Mouse (Mus musculus) layer of hippocampus, postnatal 25 days (tissue): Measurements from ENCODE around the gene Myod1. TPM values are rescaled to one million over a fixed set of nuclear protein-coding genes. Genes with fewer than 3 reads are reported as not detected.

ENCODE experiments used
- DNase-seq, 2 experiments: peaks; one replicate each; pipeline ENCODE4 v3.0.0; 2022; ENCODE audit warnings: mixed read lengths in 2 of 2, low spot score in 1 of 2; ENCODE audit errors: extremely low spot score in 1 of 2
- total RNA-seq, 2 experiments: library from RNA; stranded (reverse); gene quantifications; 2 replicates each; pipeline ENCODE4 v1.2.3; 2021

Myod1 gene
- total RNA-seq, 2 experiments from 2014 or later = not detected

- no peak for DNase-seq
Measured at GRCm38 (mm10) chr7:46390226-46390625, 14.0 kb downstream of the Myod1 start.

- no peak for DNase-seq
Measured at GRCm38 (mm10) chr7:46391701-46392100, 15.4 kb downstream of the Myod1 start.

GRCm38 (mm10) chr7:46393116-46393515, 16.8 kb downstream of the Myod1 start:
- DNase-seq = peak; percentile 82 to 91

GRCm38 (mm10) chr7:46393718-46394511, 17.6 kb downstream of the Myod1 start:
- DNase-seq = no peak

- no peak for DNase-seq
Measured at GRCm38 (mm10) chr7:46394933-46395332, 18.7 kb downstream of the Myod1 start.

GRCm38 (mm10) chr7:46395571-46395970, 19.3 kb downstream of the Myod1 start:
- no peak for DNase-seq

- DNase-seq = peak; percentile 58 to 63
Measured at GRCm38 (mm10) chr7:46396231-46396927, 20.1 kb downstream of the Myod1 start, which contains the start of gene Kcnc1. Gene Kcnc1 (plus strand): TSS chr7:46396497.

GRCm38 (mm10) chr7:46396928-46397731, 20.9 kb downstream of the Myod1 start:
- peak; percentile 55 to 66 for DNase-seq

- no peak for DNase-seq
Measured at GRCm38 (mm10) chr7:46397732-46398333, 21.6 kb downstream of the Myod1 start.

- DNase-seq = no peak
Measured at GRCm38 (mm10) chr7:46398612-46399011, 22.3 kb downstream of the Myod1 start.

- no peak for DNase-seq
Measured at GRCm38 (mm10) chr7:46399676-46400075, 23.4 kb downstream of the Myod1 start.

- DNase-seq = no peak
Measured at GRCm38 (mm10) chr7:46400346-46400745, 24.1 kb downstream of the Myod1 start.

- DNase-seq = no peak
Measured at GRCm38 (mm10) chr7:46401371-46402180, 25.3 kb downstream of the Myod1 start.

- DNase-seq = no peak
Measured at GRCm38 (mm10) chr7:46403616-46404485, 27.6 kb downstream of the Myod1 start.

- no peak for DNase-seq
Measured at GRCm38 (mm10) chr7:46404756-46405155, 28.5 kb downstream of the Myod1 start.

GRCm38 (mm10) chr7:46408606-46409005, 32.3 kb downstream of the Myod1 start:
- DNase-seq = no peak

GRCm38 (mm10) chr7:46409204-46409789, 33.0 kb downstream of the Myod1 start:
- no peak for DNase-seq

GRCm38 (mm10) chr7:46410727-46411126, 34.5 kb downstream of the Myod1 start:
- DNase-seq = no peak
